Mouse (Mus musculus) heart, postnatal 0 days (tissue): ENCODE measurements around the gene Arhgef15. TPM values are rescaled to one million over a fixed set of nuclear protein-coding genes. Genes with fewer than 3 reads are reported as not detected.
"Not testable (repeated sequence)": the region's sequence is repeated elsewhere in the genome, so short reads cannot be mapped to it uniquely, and the experiment has no call there.

Experiments used
- ATAC-seq: fragments of 200-750 bp; cut with Nextera tagmentation; 2 replicates; pipeline ENCODE4 v1.8.0; 2017; ENCODE audit warnings: low read depth, moderate number of reproducible peaks, moderate library complexity; ENCODE audit not compliant: insufficient read depth
- DNase-seq: peaks from one replicate; pipeline ENCODE4 v3.0.0-alpha.2; 2016; ENCODE audit warnings: low spot score
- H3K27ac ChIP-seq: fragments of 300-500 bp; sonication (generic); 2 replicates; pipeline ENCODE4 v1.5.1; 2014; ENCODE audit warnings: low read depth, mild to moderate bottlenecking
- H3K27me3 ChIP-seq: fragments of 300-500 bp; sonication (generic); 2 replicates; pipeline ENCODE4 v1.6.1; 2014; ENCODE audit warnings: low read length, mixed read lengths; ENCODE audit not compliant: control insufficient read depth, insufficient read depth
- H3K36me3 ChIP-seq: fragments of 300-500 bp; sonication (generic); replicated peaks from 2 replicates; pipeline ENCODE4 v1.6.1; 2014; ENCODE audit warnings: low read length, mixed read lengths; ENCODE audit not compliant: control insufficient read depth, insufficient read depth
- H3K4me1 ChIP-seq: fragments of 300-500 bp; sonication (generic); 2 replicates; pipeline ENCODE4 v1.6.1; 2014; ENCODE audit warnings: antibody characterized with exemption; ENCODE audit not compliant: control insufficient read depth, insufficient read depth
- H3K4me2 ChIP-seq: fragments of 300-500 bp; sonication (generic); 2 replicates; pipeline ENCODE4 v1.6.1; 2014; ENCODE audit warnings: low read depth, mild to moderate bottlenecking, low read length, moderate library complexity
- H3K4me3 ChIP-seq: fragments of 300-500 bp; sonication (generic); 2 replicates; pipeline ENCODE4 v1.5.1; 2014; ENCODE audit warnings: low read depth, low read length
- H3K9ac ChIP-seq: fragments of 300-500 bp; sonication (generic); replicated peaks from 2 replicates; pipeline ENCODE4 v1.6.1; 2014; ENCODE audit warnings: low read depth, low read length, mixed read lengths
- H3K9me3 ChIP-seq: fragments of 300-500 bp; sonication (generic); replicated peaks from 2 replicates; pipeline ENCODE4 v1.6.1; 2016; ENCODE audit warnings: low read length; ENCODE audit not compliant: control insufficient read depth
- CTCF ChIP-seq: IDR thresholded peaks from 2 replicates; pipeline ENCODE4 v1.5.1; 2016; ENCODE audit warnings: antibody characterized with exemption, control low read depth, low read depth
- EP300 ChIP-seq: IDR thresholded peaks from 2 replicates; pipeline ENCODE4 v1.6.1; 2016; ENCODE audit warnings: antibody characterized with exemption, low read depth
- WGBS: fragments of 180-500 bp; shearing (Covaris S2); extraction: QIAGEN DNeasy Blood & Tissue Kit; methylation state at CpG from one replicate; pipeline ENCODE4 v1.1.7; 2014; 5-methylcytosine and 5-hydroxymethylcytosine counted together
- polyA plus RNA-seq: library from polyadenylated mRNA; unstranded; fragments of >200 nt; fragmentation: Nextera tagmentation; extraction: Ambion mirVana; gene quantifications from 2 replicates; pipeline ENCODE4 v1.2.1, GENCODE M21; 2015
- total RNA-seq: library from RNA; depleted of rRNA; stranded (reverse); fragments of >200 nt; gene quantifications from 2 replicates; pipeline ENCODE4 v1.2.3, GENCODE M21; 2014; ENCODE audit warnings: low replicate concordance

The Arhgef15 gene
- total and polyA plus RNA-seq, 2 experiments from 2014 or later: 11.6 to 19.8 TPM

GRCm38 (mm10) chr11:68939451-68940304, 17.6 kb downstream of the Arhgef15 start:
- no peak for TF ChIP-seq EP300
- no peak for TF ChIP-seq CTCF
- ATAC-seq: peak; percentile 100

GRCm38 (mm10) chr11:68936951-68937350, 20.3 kb downstream of the Arhgef15 start:
- not testable (repeated sequence) for DNase-seq, H3K27ac ChIP-seq, H3K4me3 ChIP-seq, H3K9me3 ChIP-seq, H3K4me2 ChIP-seq, H3K4me1 ChIP-seq, H3K36me3 ChIP-seq, H3K9ac ChIP-seq, ATAC-seq, H3K27me3 ChIP-seq
- 74% methylated on average over 4 of the region's 4 CpGs for WGBS

More at GRCm38 (mm10) chr11:68939451-68940304, 17.6 kb downstream of the Arhgef15 start:
- DNase-seq: peak; percentile 97
- 1% methylated on average over 16 of the region's 16 CpGs for WGBS
- H3K9ac ChIP-seq: peak overlapping the region; percentile 54
- peaks cover 10% of the 10 kb centered on the region; the same call in 1 of the 2 replicates for H3K4me1 ChIP-seq
- H3K4me3 ChIP-seq: peak overlapping the region; percentile 49
- H3K4me2 ChIP-seq: peak overlapping the region; percentile 68
- no peaks in the 10 kb centered on the region for H3K27me3 ChIP-seq
- 0 out of 2 replicates have a peak, but pooled peaks cover 7% of the 10 kb centered on the region for H3K36me3 ChIP-seq
- no peaks in the 10 kb centered on the region for H3K9me3 ChIP-seq
- H3K27ac ChIP-seq: peak overlapping the region; percentile 75

GRCm38 (mm10) chr11:68933885-68934507, 23.3 kb downstream of the Arhgef15 start:
- H3K9ac ChIP-seq: no peak overlapping the region
- no peak overlapping the region for H3K27ac ChIP-seq
- DNase-seq (no peak), ATAC-seq (no peak)
- no peak for TF ChIP-seq EP300
- no peak for TF ChIP-seq CTCF
- H3K9me3 ChIP-seq: no peaks in the 10 kb centered on the region
- H3K4me1 ChIP-seq: no peaks in the 10 kb centered on the region
- H3K4me3 ChIP-seq: no peak overlapping the region
- H3K27me3 ChIP-seq: no peaks in the 10 kb centered on the region
- H3K36me3 ChIP-seq: no peaks in the 10 kb centered on the region
- H3K4me2 ChIP-seq: no peak overlapping the region
- WGBS: 66% methylated on average over 5 of the region's 5 CpGs

GRCm38 (mm10) chr11:68929947-68930346, 27.3 kb downstream of the Arhgef15 start:
- ATAC-seq: no peak
- H3K4me1 ChIP-seq: no peaks in the 10 kb centered on the region

GRCm38 (mm10) chr11:68926981-68927380, 30.3 kb downstream of the Arhgef15 start, which contains the start of gene Odf4:
TSS of gene Odf4 (minus strand) at chr11:68927081.
- TF ChIP-seq CTCF: no peak
- TF ChIP-seq EP300: no peak
- no peak for ATAC-seq
- WGBS: 78% methylated on average over 3 of the region's 3 CpGs
- Histone ChIP-seq H3K27me3 (no peaks in the 10 kb centered on the region), H3K9ac (no peak within 1 kb of the TSS), H3K9me3 (no peaks in the 10 kb centered on the region), H3K4me2 (no peak within 1 kb of the TSS), H3K27ac (no peak within 1 kb of the TSS), H3K4me3 (no peak within 1 kb of the TSS), H3K4me1 (no peaks in the 10 kb centered on the region), H3K36me3 (no peaks in the 10 kb centered on the region)
- no peak for DNase-seq

More at GRCm38 (mm10) chr11:68929947-68930346, 27.3 kb downstream of the Arhgef15 start:
- no peak overlapping the region for H3K4me2 ChIP-seq
- no peak overlapping the region for H3K4me3 ChIP-seq
- no peaks in the 10 kb centered on the region for H3K27me3 ChIP-seq
- DNase-seq: no peak
- no peak overlapping the region for H3K9ac ChIP-seq
- TF ChIP-seq CTCF: no peak
- no peak for TF ChIP-seq EP300
- H3K9me3 ChIP-seq: no peaks in the 10 kb centered on the region
- WGBS: 69% methylated on average over 6 of the region's 6 CpGs
- no peak overlapping the region for H3K27ac ChIP-seq
- no peaks in the 10 kb centered on the region for H3K36me3 ChIP-seq
